Mouse (Mus musculus): ENCODE results near the gene Chmp2a. TPM values are rescaled to one million over a fixed set of nuclear protein-coding genes. Genes with fewer than 3 reads are reported as not detected.

Gene Chmp2a
- total and polyA plus RNA-seq, 3 experiments: 100 to 180 TPM; not detected in 1

DNA sequence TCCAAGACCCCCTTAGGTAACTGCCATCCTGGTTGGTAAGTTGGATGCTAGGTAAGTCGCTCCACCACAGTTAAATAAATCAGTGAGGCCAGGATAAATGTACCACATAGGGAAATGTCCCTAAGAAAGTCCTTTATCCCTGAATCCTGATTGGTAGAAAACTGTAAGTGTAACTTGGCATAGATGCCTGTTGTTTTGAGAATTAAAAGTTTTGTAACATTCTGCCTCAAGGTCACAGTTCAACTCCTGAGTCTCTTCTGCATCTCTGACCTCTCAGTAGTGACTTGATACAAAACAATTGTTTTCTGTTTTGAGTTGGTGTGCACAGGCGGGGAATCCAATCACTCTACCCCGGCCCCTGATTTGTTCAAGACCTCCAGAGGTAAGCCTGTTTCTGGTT lies 35.8 kb downstream of the Chmp2a start, which contains the start of gene Trim28:
Gene Trim28, plus strand, starts transcription at position 264 of the 400 bp plus-strand sequence.
- H3K79me2 ChIP-seq (ENCODE audit: control insufficient read depth, insufficient read depth, low read length, poor library complexity): no peaks in the 10 kb centered on the region
- DNase-seq (ENCODE audit: low read depth, low spot score): no peak
- no peak within 1 kb of the TSS for H3K4me3 ChIP-seq (ENCODE audit: control insufficient read depth in 1 of 2, insufficient read depth in 1 of 2, low read depth in 2 of 2, low read length in 2 of 2)
- TF ChIP-seq JUND (IDR thresholded peaks at IDR 0.05; ENCODE audit: low read depth, low read length) (no peak), HCFC1 (IDR thresholded peaks at IDR 0.05; ENCODE audit: low read depth, low read length) (no peak), GATA1 (IDR thresholded peaks at IDR 0.05; ENCODE audit: low read depth, low read length) (no peak), USF1 (IDR thresholded peaks at IDR 0.05; ENCODE audit: low read depth, low read length) (no peak), TCF12 (IDR thresholded peaks at IDR 0.05; ENCODE audit: low read depth, low read length) (no peak), ZKSCAN1 (IDR thresholded peaks at IDR 0.05; ENCODE audit: low read depth, low read length) (no peak), UBTF (IDR thresholded peaks at IDR 0.05; ENCODE audit: borderline replicate concordance, insufficient read depth, low read depth, low read length) (no peak), CTCF (IDR thresholded peaks at IDR 0.05 in 2 of 3, conservative IDR thresholded peaks at IDR 0.05 in 1 of 3; ENCODE audit: control insufficient read depth in 1 of 3, insufficient read depth in 1 of 3, low read depth in 2 of 3, low read length in 3 of 3, poor library complexity in 1 of 3, severe bottlenecking in 1 of 3) (no peak), GABPA (IDR thresholded peaks at IDR 0.05; ENCODE audit: low read depth, low read length) (no peak), BHLHE40 (IDR thresholded peaks at IDR 0.05; ENCODE audit: borderline replicate concordance, low read depth, low read length) (no peak), RCOR1 (IDR thresholded peaks at IDR 0.05; ENCODE audit: low read depth, low read length) (no peak), MAFK (IDR thresholded peaks at IDR 0.05; ENCODE audit: borderline replicate concordance, low read depth, low read length) (no peak), KAT2A (conservative IDR thresholded peaks at IDR 0.05; ENCODE audit: low read depth, low read length) (no peak), ZNF384 (IDR thresholded peaks at IDR 0.05; ENCODE audit: low read depth, low read length) (no peak), E2F4 (IDR thresholded peaks at IDR 0.05; ENCODE audit: borderline replicate concordance, low read depth, low read length) (no peak), NRF1 (IDR thresholded peaks at IDR 0.05; ENCODE audit: insufficient read depth, low read depth, low read length, poor library complexity, severe bottlenecking) (no peak), TBP (IDR thresholded peaks at IDR 0.05; ENCODE audit: low read depth, low read length) (no peak)
- no peaks in the 10 kb centered on the region for H3K36me3 ChIP-seq (ENCODE audit: control insufficient read depth in 1 of 2, insufficient read depth in 2 of 2, low read length in 2 of 2)
- H3K9ac ChIP-seq (ENCODE audit: control insufficient read depth, low read depth, low read length, poor library complexity, severe bottlenecking): no peak within 1 kb of the TSS
- no peaks in the 10 kb centered on the region for H3K9me3 ChIP-seq (replicated peaks; ENCODE audit: insufficient read depth, low read length)
- no peak within 1 kb of the TSS for H3K27ac ChIP-seq (ENCODE audit: control insufficient read depth, low read depth, low read length)
- H3K4me1 ChIP-seq (ENCODE audit: control insufficient read depth in 1 of 2, insufficient read depth in 2 of 2, low read length in 2 of 2): no peaks in the 10 kb centered on the region
- H3K27me3 ChIP-seq (ENCODE audit: control insufficient read depth in 1 of 2, insufficient read depth in 2 of 2, low read length in 2 of 2): no peaks in the 10 kb centered on the region

DNA sequence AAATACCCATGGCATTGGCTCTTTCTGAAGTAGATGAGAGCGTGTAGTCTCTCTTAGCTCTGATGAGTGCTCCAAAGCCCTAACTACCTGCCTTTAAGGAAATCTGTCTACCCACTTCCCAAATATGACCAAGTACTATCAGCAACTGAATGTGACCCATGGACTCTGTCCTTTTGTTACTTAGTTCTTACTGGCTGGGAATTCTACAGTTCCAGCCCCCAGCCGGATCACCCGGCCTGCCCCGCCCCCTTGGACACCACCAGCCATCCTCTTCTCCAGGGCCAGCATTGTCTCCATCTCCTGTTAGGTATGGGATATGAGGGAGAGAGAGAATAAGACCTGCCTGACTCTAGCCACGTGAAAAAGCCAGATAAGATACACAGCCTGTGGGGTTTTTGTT lies 36.6 kb downstream of the Chmp2a start, which contains the start of gene Slc27a5:
Gene Slc27a5, minus strand, starts transcription at position 140 of the 400 bp plus-strand sequence.
- no peaks in the 10 kb centered on the region for H3K79me2 ChIP-seq (ENCODE audit: control insufficient read depth, insufficient read depth, low read length, poor library complexity)
- no peak within 1 kb of the TSS for H3K9ac ChIP-seq (ENCODE audit: control insufficient read depth, low read depth, low read length, poor library complexity, severe bottlenecking)
- DNase-seq (ENCODE audit: low read depth, low spot score): no peak
- H3K36me3 ChIP-seq (ENCODE audit: control insufficient read depth in 1 of 2, insufficient read depth in 2 of 2, low read length in 2 of 2): no peaks in the 10 kb centered on the region
- H3K9me3 ChIP-seq (replicated peaks; ENCODE audit: insufficient read depth, low read length): no peaks in the 10 kb centered on the region
- H3K4me3 ChIP-seq (ENCODE audit: control insufficient read depth in 1 of 2, insufficient read depth in 1 of 2, low read depth in 2 of 2, low read length in 2 of 2): no peak within 1 kb of the TSS
- no peak within 1 kb of the TSS for H3K27ac ChIP-seq (ENCODE audit: control insufficient read depth, low read depth, low read length)
- TF ChIP-seq GATA1 (IDR thresholded peaks at IDR 0.05; ENCODE audit: low read depth, low read length) (no peak), MEF2A (IDR thresholded peaks at IDR 0.05; ENCODE audit: extremely low read depth, insufficient replicate concordance, low read depth, low read length, poor library complexity, severe bottlenecking) (no peak), TCF12 (IDR thresholded peaks at IDR 0.05; ENCODE audit: low read depth, low read length) (no peak), ETS1 (IDR thresholded peaks at IDR 0.05; ENCODE audit: low read depth, low read length) (no peak), UBTF (IDR thresholded peaks at IDR 0.05; ENCODE audit: borderline replicate concordance, insufficient read depth, low read depth, low read length) (no peak), E2F4 (IDR thresholded peaks at IDR 0.05; ENCODE audit: borderline replicate concordance, low read depth, low read length) (no peak), ZKSCAN1 (IDR thresholded peaks at IDR 0.05; ENCODE audit: low read depth, low read length) (no peak), KAT2A (conservative IDR thresholded peaks at IDR 0.05; ENCODE audit: low read depth, low read length) (no peak), ZNF384 (IDR thresholded peaks at IDR 0.05; ENCODE audit: low read depth, low read length) (no peak)
- no peaks in the 10 kb centered on the region for H3K4me1 ChIP-seq (ENCODE audit: control insufficient read depth in 1 of 2, insufficient read depth in 2 of 2, low read length in 2 of 2)
- no peaks in the 10 kb centered on the region for H3K27me3 ChIP-seq (ENCODE audit: control insufficient read depth in 1 of 2, insufficient read depth in 2 of 2, low read length in 2 of 2)

Measured in MEL (cell line).